Mouse (Mus musculus): ENCODE data around the gene Zbtb38.

The Zbtb38 gene

GRCm38 (mm10) chr9:96752603-96753114, at the start of gene Zbtb38:
Gene Zbtb38, minus strand, starts transcription at chr9:96752831.
- in situ Hi-C loops (cut with MboI): no loop called here

GRCm38 (mm10) chr9:96800131-96800825, 47.6 kb upstream of the Zbtb38 start:
- in situ Hi-C loops (cut with MboI): no loop called here

GRCm38 (mm10) chr9:96797311-96797710, 44.7 kb upstream of the Zbtb38 start:
- in situ Hi-C loops (cut with MboI): loop anchor here (10.0 kb wide), 1 partner anchor 123 kb away; no protein-coding TSS in a partner anchor

- in situ Hi-C loops (cut with MboI): loop anchor here (10.0 kb wide), 1 partner anchor 121 kb away; no protein-coding TSS in a partner anchor
Observed at GRCm38 (mm10) chr9:96795399-96795928, 42.8 kb upstream of the Zbtb38 start.

- in situ Hi-C loops (cut with MboI): loop anchor here (10.0 kb wide), 1 partner anchor 120 kb away; no protein-coding TSS in a partner anchor
Observed at GRCm38 (mm10) chr9:96794601-96795000, 42.0 kb upstream of the Zbtb38 start.

- in situ Hi-C loops (cut with MboI): loop anchor here (10.0 kb wide), 1 partner anchor 118 kb away; no protein-coding TSS in a partner anchor
Observed at GRCm38 (mm10) chr9:96792543-96792942, 39.9 kb upstream of the Zbtb38 start.

- in situ Hi-C loops (cut with MboI): loop anchor here (10.0 kb wide), 1 partner anchor 116 kb away; no protein-coding TSS in a partner anchor
Observed at GRCm38 (mm10) chr9:96790389-96791007, 37.9 kb upstream of the Zbtb38 start.

GRCm38 (mm10) chr9:96789906-96790305, 37.3 kb upstream of the Zbtb38 start:
- in situ Hi-C loops (cut with MboI): loop anchor here (10.0 kb wide), 1 partner anchor 115 kb away; no protein-coding TSS in a partner anchor

- in situ Hi-C loops (cut with MboI): no loop called here
Observed at GRCm38 (mm10) chr9:96787797-96788196, 35.2 kb upstream of the Zbtb38 start.

- in situ Hi-C loops (cut with MboI): no loop called here
Observed at GRCm38 (mm10) chr9:96785871-96786342, 33.3 kb upstream of the Zbtb38 start.

GRCm38 (mm10) chr9:96785187-96785586, 32.6 kb upstream of the Zbtb38 start:
- in situ Hi-C loops (cut with MboI): no loop called here

GRCm38 (mm10) chr9:96783667-96784066, 31.0 kb upstream of the Zbtb38 start:
- in situ Hi-C loops (cut with MboI): no loop called here

GRCm38 (mm10) chr9:96783258-96783657, 30.6 kb upstream of the Zbtb38 start:
- in situ Hi-C loops (cut with MboI): no loop called here

- in situ Hi-C loops (cut with MboI): no loop called here
Observed at GRCm38 (mm10) chr9:96782062-96782461, 29.4 kb upstream of the Zbtb38 start.

GRCm38 (mm10) chr9:96773146-96773545, 20.5 kb upstream of the Zbtb38 start:
- in situ Hi-C loops (cut with MboI): no loop called here

GRCm38 (mm10) chr9:96770443-96770842, 17.8 kb upstream of the Zbtb38 start:
- in situ Hi-C loops (cut with MboI): no loop called here

GRCm38 (mm10) chr9:96769651-96770050, 17.0 kb upstream of the Zbtb38 start:
- in situ Hi-C loops (cut with MboI): no loop called here

- in situ Hi-C loops (cut with MboI): no loop called here
Observed at GRCm38 (mm10) chr9:96767874-96768273, 15.2 kb upstream of the Zbtb38 start.

- in situ Hi-C loops (cut with MboI): no loop called here
Observed at GRCm38 (mm10) chr9:96766078-96766477, 13.4 kb upstream of the Zbtb38 start.

GRCm38 (mm10) chr9:96765410-96765809, 12.8 kb upstream of the Zbtb38 start:
- in situ Hi-C loops (cut with MboI): no loop called here

GRCm38 (mm10) chr9:96763847-96764631, 11.4 kb upstream of the Zbtb38 start:
- in situ Hi-C loops (cut with MboI): no loop called here

GRCm38 (mm10) chr9:96763025-96763424, 10.4 kb upstream of the Zbtb38 start:
- in situ Hi-C loops (cut with MboI): no loop called here

Data from mature B cell (primary cell).